Mouse (Mus musculus): ENCODE results near the gene Cacna1a. TPM values are rescaled to one million over a fixed set of nuclear protein-coding genes. Genes with fewer than 3 reads are reported as not detected.
"Not testable (repeated sequence)": the region's sequence is repeated elsewhere in the genome, so short reads cannot be mapped to it uniquely, and the experiment has no call there.

The Cacna1a gene
- polyA plus RNA-seq, 1 experiment from 2014 or later = 6.3 TPM

DNA sequence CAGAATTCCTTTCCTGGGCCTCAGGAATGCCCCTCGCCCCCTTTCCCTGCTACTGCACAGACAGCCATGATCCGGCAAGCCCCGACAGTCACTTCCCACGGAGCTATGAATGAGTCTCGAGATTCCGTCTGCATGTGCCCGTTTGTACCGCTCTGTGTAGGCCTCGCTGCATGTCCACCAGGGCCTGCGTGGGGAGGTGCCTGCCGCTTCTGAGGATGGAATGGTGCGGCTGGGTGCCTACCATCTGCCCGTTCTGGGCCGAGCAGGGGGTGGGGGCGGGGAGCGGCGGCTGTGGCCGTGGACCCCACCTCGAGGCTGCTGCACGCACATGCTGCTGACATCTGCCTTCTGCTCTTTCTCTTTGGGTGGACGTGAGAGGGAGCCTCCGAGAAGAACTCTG, 228.8 kb downstream of the Cacna1a start:
- ATAC-seq (ENCODE audit: low FRiP score) (no peak; the same call in 1 of the 2 replicates), DNase-seq (ENCODE audit: low spot score, missing footprints) (no peak)
- Histone ChIP-seq H3K27me3 (ENCODE audit: control insufficient read depth, insufficient read depth, low read length) (no peaks in the 10 kb centered on the region; the same call in none of the 2 replicates), H3K9ac (ENCODE audit: low read length) (no peak overlapping the region), H3K9me3 (ENCODE audit: control insufficient read depth, low read length) (no peaks in the 10 kb centered on the region), H3K4me3 (ENCODE audit: low read depth, low read length) (no peak overlapping the region), H3K27ac (ENCODE audit: low read depth, low read length) (no peak overlapping the region), H3K4me1 (ENCODE audit: control insufficient read depth, insufficient read depth, low read length) (no peaks in the 10 kb centered on the region; the same call in 1 of the 2 replicates), H3K36me3 (ENCODE audit: control insufficient read depth, insufficient read depth, low read length) (no peaks in the 10 kb centered on the region), H3K4me2 (no peak overlapping the region)
- 54% methylated on average over 22 of the region's 22 CpGs for WGBS

- no peaks in the 10 kb centered on the region for H3K9me3 ChIP-seq (ENCODE audit: control insufficient read depth, low read length)
These were observed 232.9 kb downstream of the Cacna1a start for GRCm38 (mm10) chr8:84621102-84621625.

DNA sequence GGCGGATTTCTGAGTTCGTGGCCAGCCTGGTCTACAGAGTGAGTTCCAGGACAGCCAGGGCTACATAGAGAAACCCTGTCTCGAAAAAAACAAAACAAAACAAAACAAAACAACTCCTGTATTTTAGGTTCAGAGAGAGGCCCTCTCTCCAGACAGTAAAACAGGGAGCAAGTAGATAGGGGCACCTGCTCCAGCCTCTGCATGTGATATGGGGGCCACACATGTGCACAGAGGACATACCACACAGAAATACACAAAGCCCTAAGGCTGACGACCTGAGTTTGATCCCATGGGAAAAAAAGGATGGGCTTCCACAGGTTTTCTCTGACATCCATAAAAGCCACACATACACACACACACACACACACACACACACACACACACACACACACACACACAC, 235.2 kb downstream of the Cacna1a start:
- not testable (repeated sequence) for H3K9me3 ChIP-seq (ENCODE audit: control insufficient read depth, low read length); DNase-seq (ENCODE audit: low spot score, missing footprints); H3K4me2 ChIP-seq; H3K4me3 ChIP-seq (ENCODE audit: low read depth, low read length); ATAC-seq (ENCODE audit: low FRiP score); H3K9ac ChIP-seq (ENCODE audit: low read length); H3K27me3 ChIP-seq (ENCODE audit: control insufficient read depth, insufficient read depth, low read length); H3K27ac ChIP-seq (ENCODE audit: low read depth, low read length); H3K36me3 ChIP-seq (ENCODE audit: control insufficient read depth, insufficient read depth, low read length); H3K4me1 ChIP-seq (ENCODE audit: control insufficient read depth, insufficient read depth, low read length)
- WGBS = 79% methylated on average over 4 of the region's 4 CpGs

More at GRCm38 (mm10) chr8:84621102-84621625, 232.9 kb downstream of the Cacna1a start:
- Histone ChIP-seq H3K9ac (ENCODE audit: low read length) (no peak overlapping the region), H3K27ac (ENCODE audit: low read depth, low read length) (no peak overlapping the region), H3K4me2 (no peak overlapping the region), H3K27me3 (ENCODE audit: control insufficient read depth, insufficient read depth, low read length) (no peaks in the 10 kb centered on the region; the same call in none of the 2 replicates), H3K36me3 (ENCODE audit: control insufficient read depth, insufficient read depth, low read length) (no peaks in the 10 kb centered on the region), H3K4me1 (ENCODE audit: control insufficient read depth, insufficient read depth, low read length) (no peaks in the 10 kb centered on the region; the same call in 1 of the 2 replicates), H3K4me3 (ENCODE audit: low read depth, low read length) (no peak overlapping the region)
- WGBS = 76% methylated on average over 8 of the region's 8 CpGs
- no peak for DNase-seq (ENCODE audit: low spot score, missing footprints)
- no peak for ATAC-seq (ENCODE audit: low FRiP score)

DNA sequence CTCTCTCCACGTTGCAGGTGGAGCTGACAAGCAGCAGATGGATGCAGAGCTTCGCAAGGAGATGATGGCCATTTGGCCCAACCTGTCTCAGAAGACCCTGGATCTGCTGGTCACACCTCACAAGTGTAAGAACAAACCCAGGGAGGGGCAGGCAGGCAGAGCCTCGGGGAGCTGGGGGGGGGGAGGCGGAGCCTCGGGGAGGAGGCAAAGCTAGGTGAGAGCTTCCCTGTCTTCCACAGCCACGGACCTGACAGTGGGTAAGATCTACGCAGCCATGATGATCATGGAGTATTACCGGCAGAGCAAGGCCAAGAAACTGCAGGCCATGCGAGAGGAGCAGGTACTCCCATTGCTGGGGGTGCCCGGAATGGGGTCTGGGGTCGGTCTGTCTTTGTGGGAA, 241.3 kb downstream of the Cacna1a start:
- DNase-seq (ENCODE audit: low spot score, missing footprints) (no peak), ATAC-seq (ENCODE audit: low FRiP score) (no peak)
- peaks cover 3% of the 10 kb centered on the region; the same call in 1 of the 2 replicates for H3K4me1 ChIP-seq (ENCODE audit: control insufficient read depth, insufficient read depth, low read length)
- no peaks in the 10 kb centered on the region for H3K9me3 ChIP-seq (ENCODE audit: control insufficient read depth, low read length)
- H3K27me3 ChIP-seq (ENCODE audit: control insufficient read depth, insufficient read depth, low read length) = no peaks in the 10 kb centered on the region
- 85% methylated on average over 11 of the region's 11 CpGs for WGBS
- H3K36me3 ChIP-seq (ENCODE audit: control insufficient read depth, insufficient read depth, low read length) = no peaks in the 10 kb centered on the region
- no peak overlapping the region for H3K4me2 ChIP-seq
- no peak overlapping the region for H3K27ac ChIP-seq (ENCODE audit: low read depth, low read length)
- no peak overlapping the region for H3K4me3 ChIP-seq (ENCODE audit: low read depth, low read length)
- no peak overlapping the region for H3K9ac ChIP-seq (ENCODE audit: low read length)

DNA sequence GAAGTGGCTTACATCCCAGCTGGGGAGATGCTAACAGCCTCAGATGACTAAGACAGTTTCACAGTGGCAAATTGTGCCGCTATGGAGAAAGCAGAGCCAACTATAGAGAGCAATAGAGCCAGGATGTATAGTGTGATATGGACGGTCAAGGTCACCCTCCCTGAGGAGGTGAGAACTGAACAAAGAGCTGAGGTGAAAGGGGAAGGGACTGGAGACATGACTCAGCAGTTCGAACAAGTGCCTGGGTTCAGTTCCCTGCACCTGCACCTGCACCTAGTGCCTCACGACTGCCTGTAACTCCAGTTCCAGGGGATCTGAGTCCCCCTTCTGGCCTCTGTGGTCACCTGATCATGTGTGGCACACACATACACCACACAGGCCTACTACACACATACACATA, 241.9 kb downstream of the Cacna1a start:
- whole genome bisulfite sequencing = 83% methylated on average over 4 of the region's 4 CpGs

DNA sequence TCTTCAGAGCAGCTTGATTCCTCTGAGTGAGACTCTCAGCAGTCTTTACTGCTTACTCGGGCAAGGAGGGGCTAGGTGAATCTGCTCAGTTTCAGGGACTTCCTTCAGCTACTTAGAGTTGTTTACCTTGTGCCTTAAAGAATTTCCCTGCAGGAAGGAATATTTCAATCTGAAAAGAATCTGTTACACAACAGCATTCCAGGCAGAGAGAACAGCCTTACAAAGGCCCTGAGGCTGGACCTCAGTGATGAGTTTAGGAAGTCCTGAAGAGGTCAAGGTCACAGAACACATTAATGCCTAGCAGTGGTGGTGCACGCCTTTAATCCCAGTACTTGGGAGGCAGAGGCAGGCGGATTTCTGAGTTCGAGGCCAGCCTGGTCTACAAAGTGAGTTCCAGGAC, 243.6 kb downstream of the Cacna1a start:
- Histone ChIP-seq H3K27me3 (ENCODE audit: control insufficient read depth, insufficient read depth, low read length) (no peaks in the 10 kb centered on the region), H3K9me3 (ENCODE audit: control insufficient read depth, low read length) (no peaks in the 10 kb centered on the region), H3K4me3 (ENCODE audit: low read depth, low read length) (no peak overlapping the region), H3K4me2 (no peak overlapping the region), H3K9ac (ENCODE audit: low read length) (no peak overlapping the region), H3K27ac (ENCODE audit: low read depth, low read length) (no peak overlapping the region; the same call in 1 of the 2 replicates), H3K36me3 (ENCODE audit: control insufficient read depth, insufficient read depth, low read length) (no peaks in the 10 kb centered on the region), H3K4me1 (ENCODE audit: control insufficient read depth, insufficient read depth, low read length) (peaks cover 19% of the 10 kb centered on the region)
- 93% methylated on average over 4 of the region's 4 CpGs for WGBS
- DNase-seq (ENCODE audit: low spot score, missing footprints) (no peak), ATAC-seq (ENCODE audit: low FRiP score) (no peak)

More for the DNA sequence above, 241.9 kb downstream of the Cacna1a start:
- H3K4me3 ChIP-seq (ENCODE audit: low read depth, low read length) = no peak overlapping the region
- H3K9ac ChIP-seq (ENCODE audit: low read length) = no peak overlapping the region
- no peaks in the 10 kb centered on the region for H3K36me3 ChIP-seq (ENCODE audit: control insufficient read depth, insufficient read depth, low read length)
- no peaks in the 10 kb centered on the region for H3K27me3 ChIP-seq (ENCODE audit: control insufficient read depth, insufficient read depth, low read length)
- no peaks in the 10 kb centered on the region for H3K9me3 ChIP-seq (ENCODE audit: control insufficient read depth, low read length)
- H3K4me2 ChIP-seq = no peak overlapping the region
- ATAC-seq (ENCODE audit: low FRiP score) = no peak
- no peak overlapping the region for H3K27ac ChIP-seq (ENCODE audit: low read depth, low read length)
- H3K4me1 ChIP-seq (ENCODE audit: control insufficient read depth, insufficient read depth, low read length) = peaks cover 9% of the 10 kb centered on the region
- DNase-seq (ENCODE audit: low spot score, missing footprints) = no peak

DNA sequence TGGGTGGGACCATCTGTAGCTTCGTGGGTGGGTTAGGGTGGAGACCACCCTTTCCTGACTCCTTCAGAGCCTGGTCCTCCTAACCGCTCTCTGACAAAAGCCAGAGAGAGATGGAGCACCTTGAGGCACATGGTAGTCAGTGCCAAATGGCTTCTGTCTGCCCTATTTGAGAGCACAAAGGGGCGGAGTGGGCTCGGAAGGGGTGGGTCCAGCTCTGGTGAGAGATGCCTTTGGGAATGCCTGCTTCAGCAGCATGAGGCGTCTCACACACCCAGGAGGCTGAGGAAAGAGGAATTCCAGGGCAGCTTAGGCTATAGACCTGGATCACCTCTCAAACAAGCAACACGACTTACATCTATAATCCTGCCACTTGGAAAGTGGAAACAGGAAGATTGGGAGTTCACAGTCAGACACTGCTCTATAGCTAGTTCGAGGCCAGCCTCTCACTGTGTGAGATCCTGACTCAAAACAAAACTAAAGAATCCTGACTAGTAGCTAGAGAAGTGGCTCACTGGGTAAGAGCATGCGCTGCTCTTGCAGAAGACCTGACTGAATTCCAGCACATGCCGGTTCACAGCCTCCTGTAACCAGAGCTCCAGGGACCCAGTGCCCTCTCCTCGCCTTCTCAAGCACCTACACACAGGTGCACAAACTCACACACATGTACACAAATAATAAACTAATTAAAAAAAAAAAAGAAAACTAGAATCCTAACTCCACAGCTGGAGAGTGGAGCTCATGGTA, 245.8 kb downstream of the Cacna1a start:
- Histone ChIP-seq H3K9ac (ENCODE audit: low read length) (no peak overlapping the region), H3K4me2 (no peak overlapping the region), H3K36me3 (ENCODE audit: control insufficient read depth, insufficient read depth, low read length) (no peaks in the 10 kb centered on the region), H3K27ac (ENCODE audit: low read depth, low read length) (peak overlapping the region; percentile 88), H3K27me3 (ENCODE audit: control insufficient read depth, insufficient read depth, low read length) (no peaks in the 10 kb centered on the region), H3K9me3 (ENCODE audit: control insufficient read depth, low read length) (no peaks in the 10 kb centered on the region), H3K4me1 (ENCODE audit: control insufficient read depth, insufficient read depth, low read length) (peaks cover 22% of the 10 kb centered on the region), H3K4me3 (ENCODE audit: low read depth, low read length) (no peak overlapping the region)
- 47% methylated on average over 10 of the region's 10 CpGs for WGBS
- no peak for DNase-seq (ENCODE audit: low spot score, missing footprints)
- ATAC-seq (ENCODE audit: low FRiP score) = no peak

GRCm38 (mm10) chr8:84634849-84635304, 246.6 kb downstream of the Cacna1a start:
- Histone ChIP-seq H3K4me3 (ENCODE audit: low read depth, low read length) (no peak overlapping the region), H3K27ac (ENCODE audit: low read depth, low read length) (peak overlapping the region; percentile 88), H3K4me2 (peak overlapping the region; percentile 6; the same call in 1 of the 2 replicates), H3K9me3 (ENCODE audit: control insufficient read depth, low read length) (no peaks in the 10 kb centered on the region), H3K4me1 (ENCODE audit: control insufficient read depth, insufficient read depth, low read length) (peaks cover 22% of the 10 kb centered on the region), H3K9ac (ENCODE audit: low read length) (peak overlapping the region; percentile 51), H3K36me3 (ENCODE audit: control insufficient read depth, insufficient read depth, low read length) (no peaks in the 10 kb centered on the region), H3K27me3 (ENCODE audit: control insufficient read depth, insufficient read depth, low read length) (no peaks in the 10 kb centered on the region)
- ATAC-seq (ENCODE audit: low FRiP score) (peak; percentile 10; the same call in 1 of the 2 replicates), DNase-seq (ENCODE audit: low spot score, missing footprints) (peak; percentile 90)
- 35% methylated on average over 8 of the region's 9 CpGs for WGBS

GRCm38 (mm10) chr8:84635397-84636050, 247.3 kb downstream of the Cacna1a start:
- 67% methylated on average over 14 of the region's 14 CpGs for WGBS
- Histone ChIP-seq H3K9me3 (ENCODE audit: control insufficient read depth, low read length) (no peaks in the 10 kb centered on the region), H3K4me3 (ENCODE audit: low read depth, low read length) (no peak overlapping the region), H3K27ac (ENCODE audit: low read depth, low read length) (peak overlapping the region; percentile 88), H3K4me2 (no peak overlapping the region), H3K4me1 (ENCODE audit: control insufficient read depth, insufficient read depth, low read length) (peaks cover 25% of the 10 kb centered on the region), H3K9ac (ENCODE audit: low read length) (peak overlapping the region; percentile 51; the same call in 1 of the 2 replicates), H3K36me3 (ENCODE audit: control insufficient read depth, insufficient read depth, low read length) (no peaks in the 10 kb centered on the region), H3K27me3 (ENCODE audit: control insufficient read depth, insufficient read depth, low read length) (no peaks in the 10 kb centered on the region)
- DNase-seq (ENCODE audit: low spot score, missing footprints) = no peak
- no peak for ATAC-seq (ENCODE audit: low FRiP score)
